Mouse (Mus musculus): ENCODE measurements around the gene Cpsf2.
"Not testable (repeated sequence)": the region's sequence is repeated elsewhere in the genome, so short reads cannot be mapped to it uniquely, and the experiment has no call there.

The Cpsf2 gene

GRCm38 (mm10) chr12:101975601-101976571 lies at the start of gene Cpsf2:
Cpsf2 (plus strand) TSS chr12:101975988.
- peak; percentile 70 for DNase-seq (ENCODE audit: low read depth, low spot score)

DNA sequence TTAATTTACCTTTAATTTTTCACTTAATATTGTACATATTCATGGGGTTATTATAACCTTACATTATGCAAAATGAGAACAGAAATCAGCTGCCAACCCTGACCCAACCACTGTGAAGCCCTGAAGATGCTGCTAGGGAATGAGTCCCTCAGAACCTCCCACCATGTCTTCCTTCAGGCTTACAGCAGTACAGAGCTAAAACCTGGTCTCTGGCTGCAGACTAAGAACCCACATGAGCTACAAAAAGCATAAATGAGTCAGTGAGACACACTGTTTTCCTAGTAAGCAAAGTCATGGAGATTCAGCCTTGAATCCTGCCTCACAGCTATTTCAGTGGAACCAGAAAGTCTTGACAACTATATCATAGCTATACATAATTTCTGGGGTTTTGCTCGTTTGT lies 47.4 kb upstream of the Cpsf2 start:
- no peak for DNase-seq (ENCODE audit: low read depth, low spot score)

- no peak for DNase-seq (ENCODE audit: low read depth, low spot score)
Observed at GRCm38 (mm10) chr12:101935223-101935622, 40.6 kb upstream of the Cpsf2 start.

GRCm38 (mm10) chr12:101937572-101937971 lies 38.2 kb upstream of the Cpsf2 start:
- peak; percentile 77 for DNase-seq (ENCODE audit: low read depth, low spot score)

- DNase-seq (ENCODE audit: low read depth, low spot score) = no peak
Observed at GRCm38 (mm10) chr12:101947986-101948385, 27.8 kb upstream of the Cpsf2 start.

- no peak for DNase-seq (ENCODE audit: low read depth, low spot score)
Observed at GRCm38 (mm10) chr12:101948801-101949200, 27.0 kb upstream of the Cpsf2 start.

DNA sequence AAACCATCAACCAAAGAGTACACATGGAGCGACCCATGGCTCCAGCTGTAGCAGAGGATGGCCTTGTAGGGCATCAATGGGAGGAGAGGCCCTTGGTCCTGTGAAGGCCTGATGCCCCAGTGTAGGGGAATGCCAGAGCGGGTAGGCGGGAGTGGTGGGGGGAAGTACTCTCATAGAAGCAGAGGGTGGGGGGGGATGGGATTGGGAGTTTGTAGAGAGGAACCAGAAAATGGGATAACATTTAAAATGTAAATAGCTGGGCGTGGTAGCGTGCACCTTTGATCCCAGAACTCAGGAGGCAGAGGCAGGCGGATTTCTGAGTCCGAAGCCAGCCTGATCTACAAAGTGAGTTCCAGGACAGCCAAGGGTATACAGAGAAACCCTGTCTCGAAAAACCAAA lies 20.0 kb upstream of the Cpsf2 start:
- DNase-seq (ENCODE audit: low read depth, low spot score) = peak; percentile 74

DNA sequence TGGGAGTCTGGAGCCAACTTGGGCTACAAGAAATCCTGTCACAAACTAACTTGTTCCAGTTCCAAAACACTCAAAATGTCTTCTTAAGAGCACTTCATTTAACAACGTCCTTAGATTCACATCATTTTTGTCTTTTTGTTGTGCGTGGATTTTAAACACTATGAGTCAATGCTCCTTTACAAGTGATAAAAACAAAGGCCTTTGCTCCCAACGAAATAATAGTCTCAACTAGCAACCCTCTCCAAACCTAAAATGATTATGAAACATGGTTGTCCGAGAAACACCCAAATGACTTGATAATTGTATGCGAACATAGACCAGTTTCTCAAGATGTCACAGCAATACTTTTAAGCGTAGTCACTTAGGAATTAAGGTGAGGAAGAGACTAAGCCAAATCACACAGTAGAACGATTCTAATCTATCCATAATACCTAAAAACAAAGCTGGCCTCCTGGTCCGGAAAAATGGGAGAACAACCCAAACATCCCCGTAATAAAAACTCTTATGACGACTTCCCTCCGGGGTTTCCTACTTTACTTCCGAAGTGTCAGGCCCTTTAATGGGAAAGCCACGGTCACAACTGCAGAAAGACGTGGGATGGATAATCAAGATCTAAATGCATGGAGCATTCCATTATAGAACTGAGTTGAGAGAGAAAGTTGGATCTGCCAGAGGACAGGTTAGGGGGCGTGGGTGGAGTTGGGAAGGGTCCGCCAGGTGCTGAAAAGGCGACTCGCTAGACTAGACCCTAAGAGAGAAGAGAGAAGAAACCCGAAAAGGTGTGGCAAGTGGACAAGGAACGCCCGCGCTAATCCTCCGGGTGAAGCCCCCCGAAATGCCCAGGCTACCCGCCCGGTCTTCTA lies 18.5 kb upstream of the Cpsf2 start:
- no peak for DNase-seq (ENCODE audit: low read depth, low spot score)

- peak; percentile 96 for DNase-seq (ENCODE audit: low read depth, low spot score)
Observed at GRCm38 (mm10) chr12:101957942-101958544, 17.7 kb upstream of the Cpsf2 start, which contains the start of gene Atxn3. Atxn3 (minus strand) TSS chr12:101958246.

GRCm38 (mm10) chr12:101958556-101958955 lies 17.2 kb upstream of the Cpsf2 start:
- no peak for DNase-seq (ENCODE audit: low read depth, low spot score)

GRCm38 (mm10) chr12:101958960-101959780 lies 16.6 kb upstream of the Cpsf2 start:
- DNase-seq (ENCODE audit: low read depth, low spot score) = not testable (repeated sequence)

- DNase-seq (ENCODE audit: low read depth, low spot score) = no peak
Observed at GRCm38 (mm10) chr12:101971311-101971710, 4.5 kb upstream of the Cpsf2 start.

GRCm38 (mm10) chr12:101972230-101972629 lies 3.6 kb upstream of the Cpsf2 start:
- DNase-seq (ENCODE audit: low read depth, low spot score) = no peak

DNA sequence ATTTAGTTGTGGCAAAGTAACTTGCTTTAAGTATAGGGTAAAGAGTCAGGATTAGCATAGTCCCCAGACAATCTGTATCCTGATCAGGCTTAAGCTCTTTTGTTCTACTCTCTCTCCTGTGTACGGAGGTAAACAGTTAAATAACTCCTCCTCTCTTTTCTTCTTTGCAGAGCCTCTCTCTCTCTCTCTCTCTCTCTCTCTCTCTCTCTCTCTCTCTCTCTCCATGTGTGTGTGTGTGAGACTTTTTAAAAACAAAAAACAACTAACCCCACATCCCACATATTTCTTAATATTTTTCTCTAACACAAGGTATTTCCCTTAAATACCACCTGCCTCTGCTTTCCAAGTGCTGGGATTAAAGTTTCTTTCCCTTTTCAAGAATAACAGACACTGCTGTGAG lies 1.2 kb upstream of the Cpsf2 start:
- DNase-seq (ENCODE audit: low read depth, low spot score) = no peak

DNA sequence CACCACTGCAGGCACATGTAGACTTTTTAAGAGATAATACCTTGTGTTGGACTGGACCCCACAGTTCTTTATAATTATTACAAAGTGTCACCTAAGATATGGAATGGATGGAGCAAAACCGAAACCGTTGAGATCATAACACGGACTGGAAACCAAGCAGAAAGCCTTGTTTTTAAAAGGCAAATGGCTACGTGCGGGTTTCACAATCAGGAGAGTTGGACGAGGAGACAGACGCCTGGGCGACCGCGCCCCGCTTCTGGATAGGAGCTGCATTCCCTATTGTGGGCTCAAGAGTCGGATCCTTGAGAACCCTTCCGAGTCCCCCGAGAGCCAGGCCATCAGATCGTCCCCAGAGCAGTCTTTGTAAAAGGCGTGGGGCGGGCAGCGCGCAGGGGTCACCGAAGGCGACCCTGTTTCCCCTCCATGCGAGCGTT lies 604 bp upstream of the Cpsf2 start:
- peak; percentile 60 for DNase-seq (ENCODE audit: low read depth, low spot score)

DNA sequence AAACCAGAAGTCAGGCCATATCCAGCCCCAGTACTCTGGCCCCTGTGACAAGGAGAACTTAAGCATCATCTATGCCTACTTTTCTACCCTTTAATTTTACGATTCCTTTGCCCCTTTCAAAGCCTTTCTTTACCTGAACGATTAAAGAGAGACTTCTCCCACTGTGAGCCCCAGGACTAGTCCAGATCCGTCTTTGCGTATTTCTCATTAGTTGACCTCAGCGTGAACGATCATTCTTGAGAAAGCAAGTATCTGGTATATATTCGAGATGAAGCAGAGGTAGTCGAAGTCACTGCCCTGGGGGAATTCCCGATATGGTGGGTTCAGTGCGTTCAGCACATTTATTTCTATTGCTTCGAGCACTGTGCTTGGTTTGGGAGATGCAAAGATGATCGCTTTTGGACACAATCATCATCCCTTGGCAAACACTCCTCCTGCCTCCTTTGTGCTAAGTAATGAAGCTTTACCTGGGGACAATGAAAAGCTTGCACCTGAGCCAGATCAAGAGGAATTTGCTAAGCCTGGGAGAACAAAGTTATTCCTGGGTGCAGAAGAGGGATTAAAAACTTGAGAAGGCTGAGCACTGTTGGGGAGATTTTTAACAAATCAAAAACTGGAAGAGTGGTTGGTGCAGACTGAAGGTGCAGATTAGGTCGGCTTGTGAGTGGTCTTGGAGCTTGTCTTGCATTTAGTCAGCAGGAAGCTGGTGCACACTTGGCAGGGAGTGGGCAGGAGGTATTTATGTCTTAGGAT lies 1.0 kb downstream of the Cpsf2 start:
- no peak for DNase-seq (ENCODE audit: low read depth, low spot score)

- DNase-seq (ENCODE audit: low read depth, low spot score) = no peak
Observed at GRCm38 (mm10) chr12:101977404-101977915, 1.7 kb downstream of the Cpsf2 start.

GRCm38 (mm10) chr12:101978162-101978561 lies 2.4 kb downstream of the Cpsf2 start:
- no peak for DNase-seq (ENCODE audit: low read depth, low spot score)

DNA sequence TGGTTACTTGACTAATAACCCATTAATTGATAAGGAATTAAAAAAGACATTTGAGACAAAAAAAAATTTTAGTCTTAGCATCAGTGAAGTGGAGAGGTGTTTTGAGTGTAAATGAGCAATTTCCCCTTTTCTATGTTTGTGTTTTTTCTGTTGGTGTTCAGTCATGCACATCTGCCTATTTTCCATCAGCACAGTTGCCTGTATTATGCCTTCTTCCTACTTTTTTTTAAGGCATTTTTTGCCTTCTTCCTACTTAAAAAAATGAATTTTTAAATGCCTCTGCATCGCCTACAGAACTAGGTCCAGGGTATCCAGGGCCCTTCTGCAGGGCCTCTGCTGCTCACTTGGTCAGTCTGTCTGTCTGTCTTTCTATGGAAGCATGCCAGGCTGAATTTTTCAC lies 2.8 kb downstream of the Cpsf2 start:
- DNase-seq (ENCODE audit: low read depth, low spot score) = no peak

DNA sequence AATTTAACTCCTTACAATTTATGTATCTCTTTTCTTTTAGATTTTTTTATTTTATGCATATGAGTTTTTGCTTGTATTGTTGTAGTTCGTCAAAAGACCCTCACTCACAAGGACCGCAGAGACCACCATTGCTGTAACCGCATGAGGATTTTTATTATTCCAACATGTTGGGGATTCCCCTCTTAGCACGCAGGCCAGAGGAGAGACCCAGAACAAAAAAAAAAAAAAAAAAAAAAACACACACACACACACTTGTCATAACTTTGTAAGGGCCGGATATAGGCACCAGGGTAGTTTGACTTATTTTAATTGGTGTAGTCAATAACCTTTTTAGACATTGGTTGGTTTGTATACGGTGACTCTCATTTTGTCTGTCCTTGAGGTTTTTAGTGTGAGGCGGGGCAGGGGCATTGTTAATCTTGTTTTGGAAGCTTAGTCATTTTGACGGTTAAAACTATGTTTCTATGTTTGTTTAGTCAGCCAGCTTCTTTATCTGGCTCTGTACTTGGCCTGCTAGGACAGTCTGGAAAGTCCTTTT lies 3.5 kb downstream of the Cpsf2 start:
- DNase-seq (ENCODE audit: low read depth, low spot score) = no peak
